Mouse (Mus musculus) cerebellum, adult 2 months (tissue): Measurements from ENCODE around the gene Asprv1.

Experiments used
- CTCF ChIP-seq: fragments of 200-500 bp; IDR thresholded peaks from 2 replicates; pipeline ENCODE4 v1.5.1; 2011; ENCODE audit warnings: low read depth, mild to moderate bottlenecking, control low read depth, low read length, moderate library complexity, borderline replicate concordance; ENCODE audit not compliant: insufficient read depth
- POLR2A ChIP-seq: fragments of 200-500 bp; IDR thresholded peaks from 2 replicates; pipeline ENCODE4 v1.6.1; 2011; ENCODE audit warnings: low read length, control low read depth, borderline replicate concordance; ENCODE audit not compliant: insufficient read depth

GRCm38 (mm10) chr6:86639180-86640160, 11.5 kb downstream of the Asprv1 start:
- TF ChIP-seq CTCF = no peak
- no peak for TF ChIP-seq POLR2A
